Mouse (Mus musculus) liver, embryonic 12.5 days (tissue): ENCODE measurements around the gene Klhl25. TPM values are rescaled to one million over a fixed set of nuclear protein-coding genes. Genes with fewer than 3 reads are reported as not detected.
A peak's percentile ranks its signal among the peaks of the same experiment; 100 is the strongest.
"Not testable (repeated sequence)": the region's sequence is repeated elsewhere in the genome, so short reads cannot be mapped to it uniquely, and the experiment has no call there.

Source experiments
- ATAC-seq: fragments of 200-750 bp; cut with Nextera tagmentation; 2 replicates; pipeline ENCODE4 v1.8.0; 2017; ENCODE audit warnings: moderate number of reproducible peaks, mild to moderate bottlenecking, moderate library complexity
- H3K27ac ChIP-seq: fragments of 300-500 bp; sonication (generic); 2 replicates; pipeline ENCODE4 v1.5.1; 2016; ENCODE audit warnings: mild to moderate bottlenecking
- H3K27me3 ChIP-seq: fragments of 300-500 bp; sonication (generic); replicated peaks from 2 replicates; pipeline ENCODE4 v1.6.1; 2016; ENCODE audit warnings: mild to moderate bottlenecking, moderate library complexity
- H3K36me3 ChIP-seq: fragments of 300-500 bp; sonication (generic); 2 replicates; pipeline ENCODE4 v1.6.1; 2016; ENCODE audit warnings: mild to moderate bottlenecking, moderate library complexity
- H3K4me1 ChIP-seq: fragments of 300-500 bp; sonication (generic); 2 replicates; pipeline ENCODE4 v1.6.1; 2016
- H3K4me2 ChIP-seq: fragments of 300-500 bp; sonication (generic); 2 replicates; pipeline ENCODE4 v1.6.1; 2016; ENCODE audit warnings: mild to moderate bottlenecking, moderate library complexity
- H3K4me3 ChIP-seq: fragments of 300-500 bp; sonication (generic); 2 replicates; pipeline ENCODE4 v1.5.1; 2016; ENCODE audit warnings: mild to moderate bottlenecking, moderate library complexity
- H3K9ac ChIP-seq: fragments of 300-500 bp; sonication (generic); 2 replicates; pipeline ENCODE4 v1.6.1; 2016; ENCODE audit warnings: mild to moderate bottlenecking, moderate library complexity
- H3K9me3 ChIP-seq: fragments of 300-500 bp; sonication (generic); replicated peaks from 2 replicates; pipeline ENCODE4 v1.6.1; 2016; ENCODE audit warnings: mild to moderate bottlenecking, moderate library complexity
- WGBS: fragments of 180-500 bp; shearing (Covaris S2); methylation state at CpG from one replicate; pipeline ENCODE4 v1.1.7; 2016; ENCODE audit not compliant: insufficient replicate concordance; 5-methylcytosine and 5-hydroxymethylcytosine counted together
- polyA plus RNA-seq: library from polyadenylated mRNA; unstranded; fragments of >200 nt; fragmentation: Nextera tagmentation; extraction: Ambion mirVana; gene quantifications from 2 replicates; pipeline ENCODE4 v1.2.1, GENCODE M21; 2016

Gene Klhl25
- polyA plus RNA-seq, 1 experiment from 2014 or later = 12.2 TPM

DNA sequence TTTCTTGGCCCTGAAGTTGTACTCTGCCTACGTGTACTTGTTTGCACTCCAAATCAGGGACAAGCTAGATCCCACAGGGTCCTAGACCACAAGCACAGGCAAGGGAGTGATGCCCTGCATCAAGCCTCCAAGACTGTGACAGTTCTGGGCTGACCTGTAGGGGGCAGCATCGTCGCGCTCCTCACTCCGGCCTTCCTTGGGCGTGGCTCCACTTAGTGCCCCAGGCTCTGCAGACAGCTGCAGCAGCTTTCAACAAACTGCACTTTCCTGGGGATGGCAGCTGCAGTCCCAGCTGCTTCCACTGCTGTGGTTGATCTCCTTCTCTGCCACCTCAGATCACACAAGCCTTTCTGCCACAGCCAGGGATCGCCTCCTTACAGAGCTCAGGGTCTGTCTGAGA is 65.8 kb downstream of the Klhl25 start:
- Histone ChIP-seq H3K4me2 (no peak overlapping the region), H3K9me3 (no peaks in the 10 kb centered on the region), H3K4me3 (no peak overlapping the region), H3K27me3 (no peaks in the 10 kb centered on the region), H3K36me3 (no peaks in the 10 kb centered on the region), H3K4me1 (no peaks in the 10 kb centered on the region), H3K27ac (no peak overlapping the region), H3K9ac (no peak overlapping the region)
- ATAC-seq = peak; percentile 62
- WGBS = 4% methylated on average over 7 of the region's 7 CpGs

DNA sequence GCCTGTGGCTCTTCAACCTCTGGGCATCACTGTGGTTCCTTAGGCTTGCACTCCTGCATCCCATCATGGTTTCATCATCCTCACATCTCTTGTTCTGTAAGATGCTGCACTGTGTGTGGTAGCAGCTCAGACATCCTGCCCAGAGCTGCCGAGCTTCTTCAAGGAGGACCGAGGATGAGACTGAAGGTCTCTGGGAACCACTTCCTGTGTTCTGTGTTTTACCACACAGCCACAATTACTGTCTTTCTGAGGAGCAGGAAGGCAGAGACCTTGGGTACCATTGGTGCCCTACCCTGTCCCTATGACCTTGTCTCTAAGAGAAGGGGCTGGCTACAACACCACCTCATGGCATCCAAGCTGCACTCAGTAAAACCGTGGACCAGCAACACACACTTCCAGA is 67.4 kb downstream of the Klhl25 start:
- H3K9ac ChIP-seq, H3K4me3 ChIP-seq, H3K9me3 ChIP-seq, H3K4me1 ChIP-seq, ATAC-seq, H3K36me3 ChIP-seq, H3K27me3 ChIP-seq, H3K27ac ChIP-seq, H3K4me2 ChIP-seq: not testable (repeated sequence)
- WGBS = 47% methylated on average over 3 of the region's 3 CpGs

DNA sequence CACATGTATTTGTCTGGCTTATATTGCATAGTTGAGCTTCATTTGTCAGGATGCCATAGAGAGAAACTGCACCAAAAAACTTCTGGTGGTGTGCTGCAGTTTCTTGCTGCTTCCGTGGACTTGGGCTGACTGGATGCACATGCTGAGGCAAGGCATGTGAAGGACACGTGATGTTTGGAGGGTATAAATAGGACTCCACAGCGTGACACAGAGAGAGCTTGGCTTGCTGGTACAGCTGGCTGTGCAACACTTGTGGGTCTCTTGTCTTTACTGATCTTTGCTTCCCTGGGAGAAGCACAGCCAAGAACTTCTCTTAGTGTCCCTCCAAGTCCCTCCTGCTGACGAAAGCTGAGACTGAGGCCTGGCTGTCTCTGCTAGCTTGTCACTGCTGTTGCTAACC is 69.6 kb downstream of the Klhl25 start:
- ATAC-seq = no peak
- Histone ChIP-seq H3K27ac (no peak overlapping the region), H3K4me2 (no peak overlapping the region), H3K4me1 (no peaks in the 10 kb centered on the region), H3K4me3 (no peak overlapping the region), H3K9me3 (no peaks in the 10 kb centered on the region), H3K27me3 (no peaks in the 10 kb centered on the region), H3K36me3 (no peaks in the 10 kb centered on the region), H3K9ac (no peak overlapping the region)
- 65% methylated on average over 4 of the region's 4 CpGs for WGBS

DNA sequence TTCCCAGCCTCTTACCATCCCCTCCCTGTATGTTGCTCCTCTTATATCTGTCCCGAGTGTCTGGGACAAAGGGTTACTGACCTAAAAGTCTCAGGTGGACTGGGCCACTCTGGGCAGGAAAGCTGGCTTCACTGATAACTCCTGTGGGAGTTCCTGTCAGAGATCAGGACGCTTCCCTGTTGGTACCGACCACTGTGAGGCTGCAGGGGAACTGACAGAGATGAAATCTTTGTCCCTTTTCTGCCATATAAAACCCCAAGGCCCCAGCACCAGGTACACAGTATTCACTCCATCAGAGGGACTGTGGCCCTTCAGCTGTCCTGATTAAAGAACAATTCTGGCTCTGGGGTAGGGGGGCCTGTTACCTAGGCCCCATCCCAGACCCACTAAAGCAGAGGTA is 71.6 kb downstream of the Klhl25 start:
- H3K27me3 ChIP-seq, H3K4me2 ChIP-seq, H3K9me3 ChIP-seq, H3K4me3 ChIP-seq, H3K27ac ChIP-seq, ATAC-seq, H3K4me1 ChIP-seq, H3K9ac ChIP-seq, H3K36me3 ChIP-seq: not testable (repeated sequence)
- 24% methylated on average over 3 of the region's 3 CpGs for WGBS
